Mouse (Mus musculus) CH12.LX (cell line): ENCODE results near the gene Coq10a.

ENCODE experiments used
- CTCF ChIP-seq, 2 experiments: IDR thresholded peaks in 1 of 2; conservative IDR thresholded peaks in 1 of 2; 2 replicates each; pipeline ENCODE4 v1.5.1; 2011 to 2012; ENCODE audit warnings: low read depth in 2 of 2, low read length in 2 of 2, improper control_type of control experiment in 1 of 2, inconsistent platforms in 1 of 2, mild to moderate bottlenecking in 1 of 2, moderate library complexity in 1 of 2
- E2F4 ChIP-seq: IDR thresholded peaks from 2 replicates; pipeline ENCODE4 v1.6.1; 2011; ENCODE audit warnings: low read depth, low read length, improper control_type of control experiment; ENCODE audit not compliant: insufficient replicate concordance
- EP300 ChIP-seq: IDR thresholded peaks from 2 replicates; pipeline ENCODE4 v1.6.1; 2011; ENCODE audit warnings: low read length, improper control_type of control experiment
- KAT2A ChIP-seq: IDR thresholded peaks from 2 replicates; pipeline ENCODE4 v1.6.1; 2012; ENCODE audit warnings: low read length, improper control_type of control experiment, inconsistent platforms; ENCODE audit not compliant: insufficient replicate concordance
- MXI1 ChIP-seq: IDR thresholded peaks from 2 replicates; pipeline ENCODE4 v1.6.1; 2011; ENCODE audit warnings: mild to moderate bottlenecking, low read depth, low read length, improper control_type of control experiment
- NRF1 ChIP-seq: IDR thresholded peaks from 2 replicates; pipeline ENCODE4 v1.6.1; 2014; ENCODE audit warnings: low read depth, mild to moderate bottlenecking, inconsistent platforms, low read length, improper control_type of control experiment, moderate library complexity
- POLR2A ChIP-seq: IDR thresholded peaks from 2 replicates; pipeline ENCODE4 v1.6.1; 2011; ENCODE audit warnings: low read depth, mild to moderate bottlenecking, improper control_type of control experiment, low read length
- POLR2AphosphoS2 ChIP-seq: IDR thresholded peaks from 2 replicates; pipeline ENCODE4 v1.6.1; 2011; ENCODE audit warnings: low read depth, low read length, improper control_type of control experiment
- ZC3H11A ChIP-seq: IDR thresholded peaks from 2 replicates; pipeline ENCODE4 v1.6.1; 2012; ENCODE audit warnings: low read depth, mild to moderate bottlenecking, inconsistent platforms, low read length, improper control_type of control experiment
- ZMIZ1 ChIP-seq: IDR thresholded peaks from 2 replicates; pipeline ENCODE4 v1.6.1; 2012; ENCODE audit warnings: low read depth, mild to moderate bottlenecking, inconsistent platforms, low read length, improper control_type of control experiment

DNA sequence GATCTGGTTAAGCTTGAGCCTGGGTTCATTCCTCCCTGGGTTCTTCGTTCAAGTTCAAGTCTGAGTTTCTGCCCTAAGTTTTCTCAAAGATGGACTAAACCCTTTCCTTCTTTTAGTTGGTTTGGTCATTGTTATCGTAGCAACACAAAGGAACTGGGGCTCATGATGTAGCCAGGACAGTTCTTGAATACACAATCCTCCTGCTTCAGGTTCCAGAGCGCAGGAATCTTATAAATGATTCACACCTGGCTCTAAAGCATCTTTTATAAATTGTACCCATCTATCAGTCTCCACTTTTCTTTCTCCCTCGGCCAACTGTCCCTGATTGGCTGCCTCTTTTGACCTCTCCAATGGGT lies 7.3 kb upstream of the Coq10a start:
- TF ChIP-seq POLR2AphosphoS2 (no peak), CTCF (conservative IDR thresholded peaks at IDR 0.05 in 1 of 2, IDR thresholded peaks at IDR 0.05 in 1 of 2; ENCODE audit: low read depth in 2 of 2, low read length in 2 of 2) (no peak), POLR2A (no peak), ZMIZ1 (no peak), ZC3H11A (no peak), E2F4 (no peak), KAT2A (no peak), NRF1 (no peak), MXI1 (no peak), EP300 (no peak)
